Mouse (Mus musculus) naive thymus-derived CD4-positive, alpha-beta T cell, adult 2 months (primary cell): ENCODE results near the gene Ppp1r14b.

Experiments used
- DNase-seq: peaks from one replicate; pipeline ENCODE4 v3.0.0-alpha.2; 2011; ENCODE audit warnings: low read depth

The Ppp1r14b gene

GRCm38 (mm10) chr19:6994002-6994401, 19.2 kb downstream of the Ppp1r14b start:
- no peak for DNase-seq

GRCm38 (mm10) chr19:6994489-6994888, 19.7 kb downstream of the Ppp1r14b start:
- no peak for DNase-seq

- DNase-seq, result no peak
These were observed 20.7 kb downstream of the Ppp1r14b start for GRCm38 (mm10) chr19:6995255-6995991.

- DNase-seq, result peak; percentile 73
These were observed 21.2 kb downstream of the Ppp1r14b start, which contains the start of the genes Nudt22 and Trpt1 for GRCm38 (mm10) chr19:6996006-6996405. Nudt22 (minus strand) TSS chr19:6996117. Trpt1 (plus strand) TSS chr19:6996131.

- DNase-seq, result no peak
These were observed 23.0 kb downstream of the Ppp1r14b start for GRCm38 (mm10) chr19:6997721-6998290.

- DNase-seq, result no peak
These were observed 24.7 kb downstream of the Ppp1r14b start for GRCm38 (mm10) chr19:6999360-7000063.

GRCm38 (mm10) chr19:7006892-7007593, 32.3 kb downstream of the Ppp1r14b start:
- no peak for DNase-seq

GRCm38 (mm10) chr19:7012426-7012825, 37.7 kb downstream of the Ppp1r14b start:
- DNase-seq, result no peak

GRCm38 (mm10) chr19:7013984-7014383, 39.2 kb downstream of the Ppp1r14b start:
- no peak for DNase-seq

- DNase-seq, result no peak
These were observed 39.8 kb downstream of the Ppp1r14b start for GRCm38 (mm10) chr19:7014481-7015135.

- DNase-seq, result peak; percentile 79
These were observed 43.0 kb downstream of the Ppp1r14b start for GRCm38 (mm10) chr19:7017541-7018457.

GRCm38 (mm10) chr19:7018546-7018945, 43.8 kb downstream of the Ppp1r14b start:
- DNase-seq, result no peak

GRCm38 (mm10) chr19:7019191-7019590, 44.4 kb downstream of the Ppp1r14b start, which contains the start of gene Fermt3:
Fermt3 (minus strand) TSS chr19:7019469.
- peak; percentile 88 for DNase-seq

- peak; percentile 88 for DNase-seq
These were observed 45.5 kb downstream of the Ppp1r14b start for GRCm38 (mm10) chr19:7020224-7020641.
